Mouse (Mus musculus): ENCODE results near the gene C530025M09Rik. TPM values are rescaled to one million over a fixed set of nuclear protein-coding genes. Genes with fewer than 3 reads are reported as not detected.

C530025M09Rik gene
- polyA plus RNA-seq, 1 experiment from 2014 or later: not detected

GRCm38 (mm10) chr2:149818395-149818794 lies 12.6 kb downstream of the C530025M09Rik start:
- 63% methylated on average over 3 of the region's 3 CpGs for WGBS
- H3K36me3 ChIP-seq (ENCODE audit: control insufficient read depth, insufficient read depth, low read length): no peaks in the 10 kb centered on the region
- H3K27me3 ChIP-seq (ENCODE audit: control insufficient read depth, insufficient read depth, low read length): no peaks in the 10 kb centered on the region
- no peak for ATAC-seq (ENCODE audit: insufficient read depth, low FRiP score)
- no peaks in the 10 kb centered on the region for H3K4me1 ChIP-seq (ENCODE audit: control insufficient read depth, insufficient read depth, low read length)
- H3K9me3 ChIP-seq (replicated peaks; ENCODE audit: control insufficient read depth, low read length): no peaks in the 10 kb centered on the region
- no peak overlapping the region for H3K4me3 ChIP-seq (replicated peaks; ENCODE audit: low read length)
- no peak overlapping the region for H3K9ac ChIP-seq (ENCODE audit: low read length)
- H3K4me2 ChIP-seq (ENCODE audit: low read depth, low read length): no peak overlapping the region
- H3K27ac ChIP-seq (ENCODE audit: low read length): no peak overlapping the region

DNA sequence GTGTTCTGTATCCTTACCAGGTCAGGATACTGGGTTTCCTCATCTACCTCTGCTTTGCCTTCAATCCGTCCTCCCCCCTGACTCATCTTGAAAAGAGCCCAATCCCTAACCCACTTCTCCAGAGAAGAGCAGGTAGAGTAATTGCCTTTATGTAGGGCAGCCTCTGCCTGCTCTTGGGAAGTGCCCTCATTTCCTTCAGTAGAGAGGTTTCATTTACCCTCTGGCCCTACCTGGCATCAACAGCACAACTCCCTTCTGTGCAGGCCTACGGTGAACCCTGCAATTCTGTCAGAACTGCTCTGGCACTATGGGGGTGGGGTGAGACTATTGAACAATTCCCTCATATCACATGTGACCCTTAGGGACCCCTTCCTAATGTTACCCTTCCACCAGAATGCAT lies 18.1 kb downstream of the C530025M09Rik start:
- no peaks in the 10 kb centered on the region for H3K27me3 ChIP-seq (ENCODE audit: control insufficient read depth, insufficient read depth, low read length)
- no peak overlapping the region for H3K4me3 ChIP-seq (replicated peaks; ENCODE audit: low read length)
- H3K9me3 ChIP-seq (replicated peaks; ENCODE audit: control insufficient read depth, low read length): no peaks in the 10 kb centered on the region
- H3K36me3 ChIP-seq (ENCODE audit: control insufficient read depth, insufficient read depth, low read length): no peaks in the 10 kb centered on the region
- no peak for ATAC-seq (ENCODE audit: insufficient read depth, low FRiP score)
- WGBS: 80% methylated on average over 2 of the region's 2 CpGs
- no peaks in the 10 kb centered on the region for H3K4me1 ChIP-seq (ENCODE audit: control insufficient read depth, insufficient read depth, low read length)
- no peak overlapping the region for H3K9ac ChIP-seq (ENCODE audit: low read length)
- no peak overlapping the region for H3K4me2 ChIP-seq (ENCODE audit: low read depth, low read length)
- no peak overlapping the region for H3K27ac ChIP-seq (ENCODE audit: low read length)

- Histone ChIP-seq H3K9me3 (replicated peaks; ENCODE audit: control insufficient read depth, low read length) (no peaks in the 10 kb centered on the region), H3K27me3 (ENCODE audit: control insufficient read depth, insufficient read depth, low read length) (no peaks in the 10 kb centered on the region), H3K4me2 (ENCODE audit: low read depth, low read length) (no peak overlapping the region), H3K36me3 (ENCODE audit: control insufficient read depth, insufficient read depth, low read length) (no peaks in the 10 kb centered on the region), H3K4me3 (replicated peaks; ENCODE audit: low read length) (no peak overlapping the region), H3K27ac (ENCODE audit: low read length) (no peak overlapping the region), H3K4me1 (ENCODE audit: control insufficient read depth, insufficient read depth, low read length) (no peaks in the 10 kb centered on the region), H3K9ac (ENCODE audit: low read length) (no peak overlapping the region)
- 83% methylated on average over 2 of the region's 2 CpGs for WGBS
- no peak for ATAC-seq (ENCODE audit: insufficient read depth, low FRiP score)
Observed at GRCm38 (mm10) chr2:149805256-149805655, 25.8 kb downstream of the C530025M09Rik start.

DNA sequence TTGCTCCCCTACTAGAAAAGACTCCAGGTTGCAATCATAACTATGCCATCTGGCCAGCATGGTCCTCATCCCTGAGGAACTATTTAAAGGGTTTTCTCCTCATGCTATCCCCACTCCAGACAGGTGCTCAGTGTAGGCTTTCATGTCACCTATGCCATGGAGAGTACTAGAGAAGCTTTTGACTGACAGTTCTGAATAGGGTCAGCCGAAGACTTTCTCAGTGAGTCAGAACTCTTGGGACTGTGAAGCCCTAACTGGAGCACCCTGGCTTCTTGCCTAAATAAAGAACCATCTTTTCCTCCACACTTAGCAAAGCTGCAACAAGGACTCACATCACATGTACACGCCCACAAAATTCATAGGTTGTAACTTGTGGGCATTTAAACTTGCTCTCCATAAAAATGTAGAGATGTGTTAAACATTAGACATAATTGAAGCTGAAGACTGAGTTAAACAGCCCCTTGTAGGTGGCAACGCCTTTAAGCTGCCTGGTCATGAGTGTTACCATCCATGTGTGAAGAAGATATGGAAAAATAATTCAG lies 26.3 kb downstream of the C530025M09Rik start:
- H3K9me3 ChIP-seq (replicated peaks; ENCODE audit: control insufficient read depth, low read length): no peaks in the 10 kb centered on the region
- no peak overlapping the region for H3K27ac ChIP-seq (ENCODE audit: low read length)
- no peak overlapping the region for H3K4me2 ChIP-seq (ENCODE audit: low read depth, low read length)
- H3K27me3 ChIP-seq (ENCODE audit: control insufficient read depth, insufficient read depth, low read length): no peaks in the 10 kb centered on the region
- H3K4me3 ChIP-seq (replicated peaks; ENCODE audit: low read length): no peak overlapping the region
- no peaks in the 10 kb centered on the region for H3K4me1 ChIP-seq (ENCODE audit: control insufficient read depth, insufficient read depth, low read length)
- H3K9ac ChIP-seq (ENCODE audit: low read length): no peak overlapping the region
- H3K36me3 ChIP-seq (ENCODE audit: control insufficient read depth, insufficient read depth, low read length): no peaks in the 10 kb centered on the region
- 76% methylated on average over 3 of the region's 3 CpGs for WGBS
- ATAC-seq (ENCODE audit: insufficient read depth, low FRiP score): no peak

DNA sequence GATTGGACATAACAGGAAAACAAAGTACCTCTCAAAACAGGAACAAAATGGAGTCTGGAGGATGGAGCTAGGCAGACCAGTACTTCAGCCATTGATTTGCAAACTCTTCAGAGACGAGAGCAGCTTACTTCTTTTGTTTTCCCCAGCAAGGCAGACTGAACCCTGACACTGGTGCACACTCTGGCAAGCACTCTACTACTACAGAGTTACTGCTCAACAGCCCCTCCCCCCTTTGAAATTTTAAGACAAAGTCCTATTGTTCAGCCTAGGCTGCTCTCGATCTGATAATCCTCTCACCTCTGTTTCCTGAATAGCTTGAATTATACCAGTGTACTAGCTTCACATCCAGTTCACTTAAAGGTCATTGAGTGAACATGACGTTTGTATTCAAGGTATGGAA lies 32.4 kb downstream of the C530025M09Rik start:
- H3K4me1 ChIP-seq (ENCODE audit: control insufficient read depth, insufficient read depth, low read length): no peaks in the 10 kb centered on the region
- no peak overlapping the region for H3K27ac ChIP-seq (ENCODE audit: low read length)
- H3K27me3 ChIP-seq (ENCODE audit: control insufficient read depth, insufficient read depth, low read length): no peaks in the 10 kb centered on the region
- no peak overlapping the region for H3K9ac ChIP-seq (ENCODE audit: low read length)
- H3K36me3 ChIP-seq (ENCODE audit: control insufficient read depth, insufficient read depth, low read length): no peaks in the 10 kb centered on the region
- no peaks in the 10 kb centered on the region for H3K9me3 ChIP-seq (replicated peaks; ENCODE audit: control insufficient read depth, low read length)
- H3K4me2 ChIP-seq (ENCODE audit: low read depth, low read length): no peak overlapping the region
- 28% methylated on average over 3 of the region's 3 CpGs for WGBS
- H3K4me3 ChIP-seq (replicated peaks; ENCODE audit: low read length): no peak overlapping the region
- ATAC-seq (ENCODE audit: insufficient read depth, low FRiP score): peak; percentile 50; the same call in 1 of the 2 replicates

Other genes starting within 250 kb of the C530025M09Rik start
- 10.7 and 12.1 TPM in 2 replicates for gene Syndig1, start 2.0 kb downstream of the C530025M09Rik start, polyA plus RNA-seq (2015; fragmentation: Nextera tagmentation; extraction: Ambion mirVana)